ENCODE assay signal across 10 mouse cellular contexts in genomic region chr17:9845451-9846075, GRCm38 (mm10).
A peak's percentile ranks its signal among the peaks of the same experiment; 100 is the strongest.
DNase-seq lines count a peak whose midpoint lies in the region; ATAC-seq and TF ChIP-seq lines count a peak whose summit lies in the region.
"Had no signal": no experiment of that assay in that cellular context is flagged by ENCODE, and none has a peak within 500 bp of the region (broad histone marks: within the 10 kb centered on the region; RNA-seq: fewer than 3 reads in every experiment).

No protein-coding gene starts in this region.

- peaks cover 7% of the 10 kb centered on the region; the same call in 1 of the 2 replicates for H3K4me1 ChIP-seq in hindbrain, embryonic 15.5 days (replicated peaks)
- H3K4me1 ChIP-seq in limb, embryonic 10.5 days = no peaks in the 10 kb centered on the region

- WGBS in hindbrain, embryonic 15.5 days = 62% methylated on average over 4 of the region's 4 CpGs
- 83% methylated on average over 4 of the region's 4 CpGs for WGBS in limb, embryonic 10.5 days

- H3K4me3 ChIP-seq in left cerebral cortex, adult 2 months = no peak overlapping the region
- H3K4me3 ChIP-seq in hindbrain, embryonic 15.5 days = no peak overlapping the region
- H3K4me3 ChIP-seq in limb, embryonic 10.5 days = no peak overlapping the region

- peak; percentile 37; the same call in 1 of the 2 replicates for TF ChIP-seq CTCF in left cerebral cortex, adult 2 months (IDR thresholded peaks at IDR 0.05)

- H3K36me3 ChIP-seq in hindbrain, embryonic 15.5 days = no peaks in the 10 kb centered on the region
- no peaks in the 10 kb centered on the region for H3K36me3 ChIP-seq in limb, embryonic 10.5 days

- no peak overlapping the region for H3K4me2 ChIP-seq in hindbrain, embryonic 15.5 days
- H3K4me2 ChIP-seq: liver, embryonic 11.5 days had no signal

- no peak overlapping the region for H3K9ac ChIP-seq in hindbrain, embryonic 15.5 days

- DNase-seq in frontal cortex, postnatal 10 days (ENCODE audit: low spot score in 2 of 2) = no peak
- no peak for DNase-seq in left cerebral cortex, adult 2 months (ENCODE audit: extremely low spot score in 1 of 2, low spot score in 2 of 2)
- no peak for DNase-seq in left cerebral cortex, adult 8-10 months (ENCODE audit: low spot score in 2 of 2)
- DNase-seq in brain, adult 2 months (ENCODE audit: low read depth, low spot score) = peak; percentile 77
- no peak for DNase-seq in limb, embryonic 10.5 days (ENCODE audit: low spot score)
- no peak for DNase-seq in ovary, adult 18-20 months (ENCODE audit: low spot score)
- DNase-seq: right cerebral cortex, postnatal 14 days had no signal

- intact Hi-C loops in left cerebral cortex, adult 2 months (cut with DNase I) = loop anchor here (5.0 kb wide), 1 partner anchor 678 kb away; no protein-coding TSS in a partner anchor

- H3K27me3 ChIP-seq in hindbrain, embryonic 15.5 days = no peaks in the 10 kb centered on the region
- no peaks in the 10 kb centered on the region for H3K27me3 ChIP-seq in limb, embryonic 10.5 days (ENCODE audit: low read depth, poor library complexity, severe bottlenecking)

- H3K9me3 ChIP-seq in hindbrain, embryonic 15.5 days = no peaks in the 10 kb centered on the region
- H3K9me3 ChIP-seq in limb, embryonic 10.5 days (replicated peaks) = no peaks in the 10 kb centered on the region

- peak overlapping the region; percentile 37 for H3K27ac ChIP-seq in left cerebral cortex, adult 2 months
- H3K27ac ChIP-seq in hindbrain, embryonic 15.5 days (replicated peaks) = peak overlapping the region; percentile 67
- H3K27ac ChIP-seq in limb, embryonic 10.5 days = no peak overlapping the region

- peak; percentile 38; the same call in 1 of the 2 replicates for ATAC-seq in frontal cortex, adult (ENCODE audit: low TSS enrichment)
- ATAC-seq in hindbrain, embryonic 15.5 days (ENCODE audit: low FRiP score, low read depth) = no peak
